Mouse (Mus musculus) heart, embryonic 12.5 days (tissue): Measurements from ENCODE around the gene Atp5j2. TPM values are rescaled to one million over a fixed set of nuclear protein-coding genes. Genes with fewer than 3 reads are reported as not detected.

Source experiments
- ATAC-seq: fragments of 200-750 bp; cut with Nextera tagmentation; 2 replicates; pipeline ENCODE4 v1.8.0; 2017; ENCODE audit warnings: moderate TSS enrichment, moderate library complexity; ENCODE audit not compliant: insufficient number of reproducible peaks, low FRiP score
- H3K27ac ChIP-seq: fragments of 300-500 bp; sonication (generic); 2 replicates; pipeline ENCODE4 v1.5.1; 2016; ENCODE audit warnings: mild to moderate bottlenecking, moderate library complexity; ENCODE audit not compliant: poor library complexity, severe bottlenecking
- H3K27me3 ChIP-seq: fragments of 300-500 bp; sonication (generic); replicated peaks from 2 replicates; pipeline ENCODE4 v1.6.1; 2016; ENCODE audit warnings: mild to moderate bottlenecking, moderate library complexity
- H3K36me3 ChIP-seq: fragments of 300-500 bp; sonication (generic); 2 replicates; pipeline ENCODE4 v1.6.1; 2016; ENCODE audit warnings: mild to moderate bottlenecking, moderate library complexity
- H3K4me1 ChIP-seq: fragments of 300-500 bp; sonication (generic); replicated peaks from 2 replicates; pipeline ENCODE4 v1.6.1; 2016; ENCODE audit warnings: mild to moderate bottlenecking
- H3K4me2 ChIP-seq: fragments of 300-500 bp; sonication (generic); 2 replicates; pipeline ENCODE4 v1.6.1; 2016; ENCODE audit warnings: mild to moderate bottlenecking, moderate library complexity
- H3K4me3 ChIP-seq: fragments of 300-500 bp; sonication (generic); 2 replicates; pipeline ENCODE4 v1.5.1; 2016; ENCODE audit warnings: mild to moderate bottlenecking
- H3K9ac ChIP-seq: fragments of 300-500 bp; sonication (generic); 2 replicates; pipeline ENCODE4 v1.6.1; 2016; ENCODE audit warnings: mild to moderate bottlenecking, moderate library complexity
- H3K9me3 ChIP-seq: fragments of 300-500 bp; sonication (generic); replicated peaks from 2 replicates; pipeline ENCODE4 v1.6.1; 2016; ENCODE audit warnings: mild to moderate bottlenecking, moderate library complexity
- WGBS: fragments of 180-500 bp; shearing (Covaris S2); methylation state at CpG from one replicate; pipeline ENCODE4 v1.1.7; 2016; 5-methylcytosine and 5-hydroxymethylcytosine counted together
- polyA plus RNA-seq: library from polyadenylated mRNA; unstranded; fragments of >200 nt; fragmentation: Nextera tagmentation; extraction: Ambion mirVana; gene quantifications from 2 replicates; pipeline ENCODE4 v1.2.1, GENCODE M21; 2016

Atp5j2 gene
- polyA plus RNA-seq, 1 experiment from 2014 or later, result 997 TPM

DNA sequence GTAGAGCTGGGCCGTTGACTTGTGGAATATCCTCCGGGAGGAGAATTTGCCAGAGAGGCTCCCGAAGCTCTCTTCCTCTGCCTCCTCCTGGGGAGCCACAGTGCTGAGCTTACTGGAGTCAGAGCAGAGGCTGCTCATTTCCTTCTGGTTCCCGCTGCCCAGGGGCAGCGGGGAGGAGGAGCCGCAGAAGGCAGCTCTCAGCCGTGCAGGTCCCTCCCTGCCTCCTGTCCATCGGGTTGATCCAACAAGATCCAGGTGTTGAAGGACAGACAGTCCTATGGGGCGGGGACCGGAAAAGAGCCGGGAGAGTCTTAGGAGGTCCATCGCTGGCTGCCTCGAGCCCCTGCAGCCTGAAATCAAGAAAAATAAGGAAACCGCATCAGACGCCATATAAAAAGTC is 26.7 kb downstream of the Atp5j2 start:
- Histone ChIP-seq H3K9ac (0 out of 2 replicates have a peak overlapping the region, but pooled peaks have one; percentile 8), H3K27me3 (no peaks in the 10 kb centered on the region), H3K27ac (no peak overlapping the region), H3K4me3 (no peak overlapping the region), H3K36me3 (peaks cover 46% of the 10 kb centered on the region), H3K4me2 (peak overlapping the region; percentile 71; the same call in 1 of the 2 replicates), H3K4me1 (peaks cover 39% of the 10 kb centered on the region), H3K9me3 (no peaks in the 10 kb centered on the region)
- WGBS, result 79% methylated on average over 15 of the region's 15 CpGs
- no peak for ATAC-seq

DNA sequence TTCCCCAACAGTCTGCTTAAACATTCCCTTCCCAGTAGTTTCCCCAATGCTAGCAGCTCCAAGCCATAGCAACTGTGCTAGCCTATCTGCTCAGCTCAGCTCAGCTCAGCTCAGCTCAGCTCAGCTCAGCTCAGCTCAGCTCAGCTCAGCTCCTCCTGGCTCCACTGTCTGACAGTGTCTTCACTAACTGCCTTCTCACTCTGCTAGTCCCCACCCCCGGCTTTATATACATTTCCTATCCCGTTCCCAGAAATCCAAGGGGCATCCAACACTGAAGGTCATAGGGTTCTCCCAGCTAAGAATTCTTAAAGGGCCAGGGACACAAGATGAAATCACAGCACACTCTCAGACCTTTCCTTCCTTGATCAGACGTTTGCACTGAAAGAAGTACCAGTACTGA is 27.2 kb downstream of the Atp5j2 start:
- no peaks in the 10 kb centered on the region for H3K27me3 ChIP-seq
- no peak for ATAC-seq
- H3K4me1 ChIP-seq, result peaks cover 39% of the 10 kb centered on the region
- H3K9me3 ChIP-seq, result no peaks in the 10 kb centered on the region
- 50% methylated on average over 3 of the region's 3 CpGs for WGBS
- H3K27ac ChIP-seq, result no peak overlapping the region
- peak overlapping the region; percentile 9; the same call in 1 of the 2 replicates for H3K4me3 ChIP-seq
- H3K9ac ChIP-seq, result peak overlapping the region; percentile 8; the same call in 1 of the 2 replicates
- peaks cover 48% of the 10 kb centered on the region for H3K36me3 ChIP-seq
- H3K4me2 ChIP-seq, result peak overlapping the region; percentile 71

DNA sequence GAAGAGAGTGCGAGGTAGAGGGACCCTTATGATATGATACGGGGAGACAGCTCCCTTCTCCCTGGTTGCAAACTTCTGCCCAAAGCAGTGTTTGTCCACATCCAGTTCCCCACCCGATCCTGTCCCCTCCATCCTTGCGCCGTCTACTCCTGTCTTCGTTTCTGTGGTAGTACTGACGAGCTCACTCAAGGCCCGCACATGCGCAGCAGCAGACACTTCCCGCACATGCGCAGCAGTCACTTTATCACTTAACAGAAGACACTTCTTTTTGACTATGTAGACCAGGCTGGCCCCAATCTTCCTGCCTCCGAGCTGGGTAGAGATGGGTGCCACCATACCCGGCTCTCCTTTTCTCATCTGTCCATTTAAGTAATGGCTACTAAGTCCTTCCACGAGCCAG is 30.5 kb downstream of the Atp5j2 start:
- no peak for ATAC-seq
- WGBS, result 93% methylated on average over 14 of the region's 14 CpGs
- Histone ChIP-seq H3K36me3 (peaks cover 79% of the 10 kb centered on the region), H3K27ac (no peak overlapping the region), H3K9me3 (no peaks in the 10 kb centered on the region), H3K4me1 (peaks cover 25% of the 10 kb centered on the region), H3K4me3 (no peak overlapping the region), H3K9ac (no peak overlapping the region), H3K4me2 (no peak overlapping the region), H3K27me3 (no peaks in the 10 kb centered on the region)

GRCm38 (mm10) chr5:145152690-145153089 is 39.2 kb downstream of the Atp5j2 start:
- ATAC-seq, result peak; percentile 78

DNA sequence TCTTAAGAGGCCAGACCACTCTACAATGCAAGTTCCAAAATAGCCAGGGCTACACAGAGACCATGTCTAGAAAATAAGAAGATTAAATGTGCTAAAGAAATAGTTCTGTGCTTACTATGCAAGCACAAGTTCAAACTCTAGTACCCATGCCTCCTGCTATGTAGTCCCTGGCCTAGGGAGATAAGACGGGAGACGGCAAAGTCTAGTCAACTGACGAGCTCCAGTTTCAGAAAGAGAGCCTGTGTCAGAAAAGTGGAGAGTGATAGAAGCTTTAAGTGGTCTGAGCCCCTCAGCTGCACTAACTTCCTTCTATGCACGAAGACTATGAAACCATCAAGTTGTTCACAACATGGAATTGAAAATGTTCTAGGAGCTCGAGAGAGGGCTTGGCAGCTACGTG is 42.6 kb downstream of the Atp5j2 start:
- H3K27ac ChIP-seq, result no peak overlapping the region
- H3K4me2 ChIP-seq, result no peak overlapping the region
- no peaks in the 10 kb centered on the region for H3K27me3 ChIP-seq
- no peak overlapping the region for H3K9ac ChIP-seq
- no peaks in the 10 kb centered on the region for H3K9me3 ChIP-seq
- no peak overlapping the region for H3K4me3 ChIP-seq
- WGBS, result 66% methylated on average over 6 of the region's 6 CpGs
- ATAC-seq, result no peak
- no peaks in the 10 kb centered on the region for H3K4me1 ChIP-seq
- peaks cover 99% of the 10 kb centered on the region for H3K36me3 ChIP-seq

More at GRCm38 (mm10) chr5:145152690-145153089, 39.2 kb downstream of the Atp5j2 start:
- Histone ChIP-seq H3K4me3 (no peak overlapping the region), H3K4me1 (no peaks in the 10 kb centered on the region), H3K9ac (no peak overlapping the region), H3K4me2 (no peak overlapping the region), H3K36me3 (peaks cover 92% of the 10 kb centered on the region), H3K27ac (no peak overlapping the region; the same call in 1 of the 2 replicates), H3K9me3 (no peaks in the 10 kb centered on the region), H3K27me3 (no peaks in the 10 kb centered on the region)
- 81% methylated on average over 5 of the region's 5 CpGs for WGBS

- no peak for ATAC-seq
- no peaks in the 10 kb centered on the region for H3K4me1 ChIP-seq
- 91% methylated on average over 5 of the region's 5 CpGs for WGBS
These were observed 44.1 kb downstream of the Atp5j2 start for GRCm38 (mm10) chr5:145147748-145148147.

DNA sequence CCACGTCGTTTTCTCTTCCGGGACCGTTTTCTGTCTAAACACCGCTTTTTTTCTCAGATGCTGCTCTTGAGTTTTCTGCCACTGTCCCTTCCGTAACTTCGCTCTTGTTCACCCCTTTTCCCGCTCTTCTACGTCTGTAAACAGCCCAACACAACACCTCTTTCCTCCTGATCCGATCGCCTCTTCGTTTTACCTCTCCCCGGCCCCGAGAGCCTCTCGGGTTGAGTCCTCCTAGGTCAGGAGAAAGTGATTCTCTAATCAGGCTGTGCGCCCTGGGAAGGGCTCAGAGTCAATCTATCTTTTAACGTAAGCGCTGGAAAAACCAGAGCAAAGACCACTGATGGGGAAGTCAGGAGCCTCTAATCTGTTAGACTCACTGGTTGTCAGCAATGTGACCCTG is 51.3 kb downstream of the Atp5j2 start:
- peak overlapping the region; percentile 94 for H3K9ac ChIP-seq
- H3K9me3 ChIP-seq, result no peaks in the 10 kb centered on the region
- peaks cover 54% of the 10 kb centered on the region for H3K36me3 ChIP-seq
- H3K4me3 ChIP-seq, result peak overlapping the region; percentile 80
- H3K4me2 ChIP-seq, result peak overlapping the region; percentile 96
- under 1% methylated on average over 18 of the region's 18 CpGs for WGBS
- no peaks in the 10 kb centered on the region for H3K27me3 ChIP-seq
- H3K27ac ChIP-seq, result peak overlapping the region; percentile 83
- 0 out of 2 replicates have a peak, but pooled peaks have one; percentile 16 for ATAC-seq
- H3K4me1 ChIP-seq, result peaks cover 26% of the 10 kb centered on the region

More at GRCm38 (mm10) chr5:145147748-145148147, 44.1 kb downstream of the Atp5j2 start:
- Histone ChIP-seq H3K27ac (no peak overlapping the region), H3K27me3 (no peaks in the 10 kb centered on the region), H3K9me3 (no peaks in the 10 kb centered on the region), H3K4me2 (no peak overlapping the region), H3K36me3 (peaks cover 100% of the 10 kb centered on the region), H3K4me3 (no peak overlapping the region), H3K9ac (no peak overlapping the region)

DNA sequence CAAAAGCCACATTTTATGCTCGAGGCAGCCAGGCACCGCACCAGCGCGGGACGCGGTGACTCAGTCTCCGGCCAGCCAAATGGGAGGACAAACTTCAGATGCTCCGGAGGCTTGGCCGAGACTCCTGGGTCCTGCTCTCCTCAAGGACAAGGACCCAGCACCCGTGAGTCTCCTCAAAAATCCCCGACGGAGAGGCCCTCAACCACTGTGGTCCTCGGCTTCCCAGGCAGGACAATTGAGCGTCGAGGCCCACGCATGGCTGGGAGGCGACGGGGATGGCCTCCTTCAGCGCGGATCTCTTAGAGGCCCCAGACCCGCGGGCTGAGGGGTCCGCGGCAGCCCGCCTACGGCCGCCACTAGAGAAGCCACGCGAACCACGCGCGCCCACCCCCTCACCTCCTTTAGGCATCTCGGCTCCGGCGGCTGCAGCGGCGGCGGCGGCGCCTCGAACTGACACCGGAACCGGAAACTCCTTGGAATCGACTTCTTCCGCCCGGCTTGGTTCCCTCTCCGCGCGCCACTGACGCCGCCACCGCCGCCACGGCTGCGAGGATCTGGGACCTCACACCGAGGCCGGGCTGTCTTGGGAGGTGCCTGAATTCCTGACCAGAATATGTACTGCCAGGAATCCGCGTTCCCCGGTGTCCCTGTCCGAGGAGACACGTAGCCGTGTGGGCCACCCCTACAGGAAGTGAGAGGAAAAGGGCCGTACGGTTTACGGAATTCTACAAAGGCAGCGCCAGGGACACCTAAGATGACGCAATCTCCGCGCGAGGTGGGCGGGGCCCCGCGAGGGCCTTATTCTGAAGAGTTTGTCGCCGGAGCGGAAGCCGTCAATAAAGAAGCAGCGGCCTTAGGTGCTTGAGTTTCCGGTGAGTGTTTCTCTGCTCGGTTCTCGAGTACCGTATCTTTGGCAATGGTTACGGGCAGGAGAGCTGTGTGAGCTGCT is 52.0 kb downstream of the Atp5j2 start, which contains the start of the genes Pdap1 and Bud31:
Gene Pdap1, minus strand, starts transcription at position 668 of the 949 bp plus-strand sequence.
Gene Bud31, plus strand, starts transcription at position 792 of the 949 bp plus-strand sequence.
- ATAC-seq, result peak; percentile 93
- H3K36me3 ChIP-seq, result peaks cover 52% of the 10 kb centered on the region
- H3K27ac ChIP-seq, result peak within 1 kb of the TSS; percentile 83
- H3K4me2 ChIP-seq, result peak within 1 kb of the TSS; percentile 96
- WGBS, result under 1% methylated on average over 84 of the region's 84 CpGs
- H3K4me3 ChIP-seq, result peak within 1 kb of the TSS; percentile 80
- no peaks in the 10 kb centered on the region for H3K9me3 ChIP-seq
- H3K9ac ChIP-seq, result peak within 1 kb of the TSS; percentile 94
- peaks cover 26% of the 10 kb centered on the region for H3K4me1 ChIP-seq
- H3K27me3 ChIP-seq, result no peaks in the 10 kb centered on the region

DNA sequence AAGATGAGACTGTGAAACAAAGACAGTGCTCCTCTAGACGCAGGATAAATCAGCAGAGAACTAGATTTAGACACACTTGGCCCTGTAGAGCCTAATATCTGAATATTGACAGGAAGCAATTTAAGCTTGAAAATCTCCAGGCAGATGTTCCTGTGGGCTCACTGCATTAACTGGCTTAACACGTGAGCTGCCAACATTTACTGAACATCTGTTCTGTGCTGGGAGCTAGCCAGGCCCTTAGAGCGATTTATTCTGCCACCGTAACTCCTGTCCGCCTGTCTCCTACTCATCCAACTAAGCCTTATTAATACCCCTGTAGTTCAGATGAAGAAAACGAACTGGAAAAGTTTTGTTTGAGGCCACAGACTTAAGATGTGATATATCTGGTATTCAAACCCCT is 53.0 kb downstream of the Atp5j2 start:
- Histone ChIP-seq H3K9ac (peak overlapping the region; percentile 94), H3K4me3 (peak overlapping the region; percentile 80), H3K4me1 (peaks cover 26% of the 10 kb centered on the region), H3K27me3 (no peaks in the 10 kb centered on the region), H3K36me3 (peaks cover 52% of the 10 kb centered on the region), H3K4me2 (peak overlapping the region; percentile 96), H3K9me3 (no peaks in the 10 kb centered on the region), H3K27ac (no peak overlapping the region)
- no peak for ATAC-seq
- WGBS, result 14% methylated on average over 6 of the region's 6 CpGs
